Mouse (Mus musculus) heart, postnatal 0 days (tissue): ENCODE data around the gene Fam241b.

Source experiments
- CTCF ChIP-seq: IDR thresholded peaks from 2 replicates; pipeline ENCODE4 v1.5.1; 2016; ENCODE audit warnings: antibody characterized with exemption, control low read depth, low read depth
- EP300 ChIP-seq: IDR thresholded peaks from 2 replicates; pipeline ENCODE4 v1.6.1; 2016; ENCODE audit warnings: antibody characterized with exemption, low read depth

DNA sequence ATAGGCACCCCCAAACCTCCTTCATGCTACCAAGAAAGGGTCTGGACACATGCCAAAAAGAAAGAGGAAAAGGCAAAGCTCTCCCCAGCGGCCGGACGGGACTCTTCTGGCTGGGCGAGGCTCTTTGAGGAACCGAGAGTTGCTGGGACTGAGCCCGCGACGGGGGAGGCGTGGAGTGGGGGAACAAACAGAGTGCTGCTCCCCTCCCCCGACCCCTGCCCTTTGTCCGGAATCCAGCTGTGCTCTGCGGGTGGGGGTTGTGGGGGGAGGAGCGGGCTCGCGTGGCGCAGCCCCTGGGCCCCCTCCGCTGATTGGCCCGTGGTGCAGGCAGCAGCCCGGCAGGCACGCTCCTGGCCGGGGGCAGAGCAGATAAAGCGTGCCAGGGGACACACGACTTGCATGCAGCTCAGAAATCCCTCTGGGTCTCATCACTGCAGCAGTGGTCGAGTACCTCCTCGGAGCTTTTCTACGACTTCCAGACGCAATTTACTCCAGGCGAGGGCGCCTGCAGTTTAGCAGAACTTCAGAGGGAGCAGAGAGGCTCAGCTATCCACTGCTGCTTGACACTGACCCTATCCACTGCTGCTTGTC, 10.9 kb downstream of the Fam241b start, which contains the start of gene Neurog3:
- TF ChIP-seq EP300 (no peak), CTCF (no peak)
